ENCODE assay signal across 8 mouse cellular contexts in genomic region chr11:106007821-106008220, GRCm38 (mm10). TPM values are rescaled to one million over a fixed set of nuclear protein-coding genes. Genes with fewer than 3 reads are reported as not detected.
DNase-seq lines count a peak whose midpoint lies in the region; ATAC-seq and TF ChIP-seq lines count a peak whose summit lies in the region.

TSS of gene Kcnh6 (plus strand) at chr11:106008124.

- H3K36me3 ChIP-seq in heart, adult 2 months (ENCODE audit: control insufficient read depth, insufficient read depth, low read length): no peaks in the 10 kb centered on the region
- H3K36me3 ChIP-seq in kidney, adult 2 months (ENCODE audit: control insufficient read depth, insufficient read depth, low read length): no peaks in the 10 kb centered on the region
- H3K36me3 ChIP-seq in lung, embryonic 16.5 days (ENCODE audit: control insufficient read depth, insufficient read depth, low read length): no peaks in the 10 kb centered on the region

- no peak for TF ChIP-seq POLR2A in heart, adult 2 months (IDR thresholded peaks at IDR 0.05; ENCODE audit: insufficient read depth, low read depth, low read length)
- no peak for TF ChIP-seq POLR2A in kidney, adult 2 months (IDR thresholded peaks at IDR 0.05; ENCODE audit: low read depth, low read length)

- WGBS in heart, adult 2 months: 2% methylated on average over 25 of the region's 25 CpGs
- 2% methylated on average over 25 of the region's 25 CpGs for WGBS in kidney, adult 2 months
- WGBS in lung, embryonic 16.5 days: 1% methylated on average over 24 of the region's 25 CpGs

- H3K4me1 ChIP-seq in heart, adult 2 months (ENCODE audit: control insufficient read depth, insufficient read depth, low read length): no peaks in the 10 kb centered on the region; the same call in 1 of the 2 replicates
- H3K4me1 ChIP-seq in kidney, adult 2 months (ENCODE audit: control insufficient read depth, insufficient read depth, low read length): peaks cover 16% of the 10 kb centered on the region
- peaks cover 2% of the 10 kb centered on the region; the same call in 1 of the 2 replicates for H3K4me1 ChIP-seq in lung, embryonic 16.5 days (replicated peaks; ENCODE audit: control insufficient read depth, insufficient read depth, low read length)

- H3K9me3 ChIP-seq in lung, embryonic 16.5 days (ENCODE audit: control insufficient read depth, low read length): no peaks in the 10 kb centered on the region

- ATAC-seq in common myeloid progenitor, adult 5-6 weeks (replicated peaks; ENCODE audit: low read depth, poor library complexity, severe bottlenecking): peak; percentile 94
- ATAC-seq in lung, embryonic 16.5 days (ENCODE audit: low read depth): peak; percentile 88
- ATAC-seq in inflammation-experienced regulatory T-cells, adult 6 months: no peak

- no peak within 1 kb of the TSS for H3K9ac ChIP-seq in heart, adult 2 months (ENCODE audit: low read depth, low read length)
- no peak within 1 kb of the TSS for H3K9ac ChIP-seq in lung, embryonic 16.5 days (ENCODE audit: low read length)

- DNase-seq in ES-CJ7 (ENCODE audit: low read depth, low spot score): peak; percentile 67
- DNase-seq in heart, adult 2 months: peak; percentile 52 to 79
- DNase-seq in kidney, adult 2 months: peak; percentile 73
- peak; percentile 51 for DNase-seq in ovary, postnatal 10 days (ENCODE audit: low spot score)
- DNase-seq in urinary bladder, postnatal 14 days (ENCODE audit: low spot score): peak; percentile 80

- H3K79me2 ChIP-seq in heart, adult 2 months (replicated peaks; ENCODE audit: control insufficient read depth, insufficient read depth, low read length): no peaks in the 10 kb centered on the region

- H3K27me3 ChIP-seq in heart, adult 2 months (ENCODE audit: control insufficient read depth, insufficient read depth, low read length): peaks cover 1% of the 10 kb centered on the region; the same call in 1 of the 2 replicates
- no peaks in the 10 kb centered on the region for H3K27me3 ChIP-seq in kidney, adult 2 months (replicated peaks; ENCODE audit: control insufficient read depth, insufficient read depth, low read length)
- H3K27me3 ChIP-seq in lung, embryonic 16.5 days (ENCODE audit: control insufficient read depth, insufficient read depth, low read depth, low read length): no peaks in the 10 kb centered on the region; the same call in 1 of the 2 replicates

- H3K4me2 ChIP-seq in lung, embryonic 16.5 days (ENCODE audit: low read depth, low read length): peak within 1 kb of the TSS; percentile 64

- intact Hi-C loops in heart, adult 2 months (cut with DNase I): no loop called here

- H3K27ac ChIP-seq in heart, adult 2 months: no peak within 1 kb of the TSS
- no peak within 1 kb of the TSS for H3K27ac ChIP-seq in kidney, adult 2 months (ENCODE audit: insufficient read depth, low read depth, low read length)
- no peak within 1 kb of the TSS for H3K27ac ChIP-seq in lung, embryonic 16.5 days (ENCODE audit: low read length)

- TF ChIP-seq CTCF in heart, adult 2 months (IDR thresholded peaks at IDR 0.05): no peak
- TF ChIP-seq CTCF in kidney, adult 2 months (conservative IDR thresholded peaks at IDR 0.05; ENCODE audit: insufficient read depth, insufficient read length, low read depth, low read length): no peak

- TF ChIP-seq EP300 in heart, adult 2 months (IDR thresholded peaks at IDR 0.05; ENCODE audit: insufficient read depth, low read depth, low read length): no peak

- no peak within 1 kb of the TSS for H3K4me3 ChIP-seq in heart, adult 2 months
- no peak within 1 kb of the TSS for H3K4me3 ChIP-seq in kidney, adult 2 months (ENCODE audit: insufficient read depth, low read depth, low read length)
- peak within 1 kb of the TSS; percentile 32 for H3K4me3 ChIP-seq in lung, embryonic 16.5 days (ENCODE audit: low read length)

RNA-seq across cellular contexts. Expression of gene Kcnh6, which starts in this region (rescaled TPM):
- not detected in 2 replicates for total RNA-seq in common myeloid progenitor, adult 5-6 weeks (2017)
- total RNA-seq in heart, adult 2 months (2021): not detected
- polyA plus RNA-seq in heart, adult 2 months (2012; rRNA removed): 0.26 and 0.39 TPM in 2 replicates
- polyA plus RNA-seq in kidney, adult 2 months (2012; rRNA removed): 0.04 and 0.06 TPM in 2 replicates
- 0.23 and 0.34 TPM in 2 replicates for polyA plus RNA-seq in lung, embryonic 16.5 days (2015; fragmentation: Nextera tagmentation; extraction: Ambion mirVana)
- polyA plus RNA-seq in inflammation-experienced regulatory T-cells, adult 6 months (2017; shearing (Covaris generic)): under 1 TPM in 1 of 3 experiments, not detected in 2; 0.16 TPM

Comparison
In these comparisons a context has a peak if more than half of its experiments do, and no peak if none do; other contexts are left out.
1. Peak in ATAC-seq in common myeloid progenitor, adult 5-6 weeks; RNA of the gene not detected or under 1 TPM.
2. Peak in DNase-seq in heart, adult 2 months; RNA of the gene not detected or under 1 TPM.
3. Peak in DNase-seq in kidney, adult 2 months; RNA of the gene not detected or under 1 TPM.
4. Peak in ATAC-seq, H3K4me3 ChIP-seq and H3K4me2 ChIP-seq in lung, embryonic 16.5 days; RNA of the gene not detected or under 1 TPM.